Mouse (Mus musculus): ENCODE measurements around the gene Ptcd2.

The Ptcd2 gene

DNA sequence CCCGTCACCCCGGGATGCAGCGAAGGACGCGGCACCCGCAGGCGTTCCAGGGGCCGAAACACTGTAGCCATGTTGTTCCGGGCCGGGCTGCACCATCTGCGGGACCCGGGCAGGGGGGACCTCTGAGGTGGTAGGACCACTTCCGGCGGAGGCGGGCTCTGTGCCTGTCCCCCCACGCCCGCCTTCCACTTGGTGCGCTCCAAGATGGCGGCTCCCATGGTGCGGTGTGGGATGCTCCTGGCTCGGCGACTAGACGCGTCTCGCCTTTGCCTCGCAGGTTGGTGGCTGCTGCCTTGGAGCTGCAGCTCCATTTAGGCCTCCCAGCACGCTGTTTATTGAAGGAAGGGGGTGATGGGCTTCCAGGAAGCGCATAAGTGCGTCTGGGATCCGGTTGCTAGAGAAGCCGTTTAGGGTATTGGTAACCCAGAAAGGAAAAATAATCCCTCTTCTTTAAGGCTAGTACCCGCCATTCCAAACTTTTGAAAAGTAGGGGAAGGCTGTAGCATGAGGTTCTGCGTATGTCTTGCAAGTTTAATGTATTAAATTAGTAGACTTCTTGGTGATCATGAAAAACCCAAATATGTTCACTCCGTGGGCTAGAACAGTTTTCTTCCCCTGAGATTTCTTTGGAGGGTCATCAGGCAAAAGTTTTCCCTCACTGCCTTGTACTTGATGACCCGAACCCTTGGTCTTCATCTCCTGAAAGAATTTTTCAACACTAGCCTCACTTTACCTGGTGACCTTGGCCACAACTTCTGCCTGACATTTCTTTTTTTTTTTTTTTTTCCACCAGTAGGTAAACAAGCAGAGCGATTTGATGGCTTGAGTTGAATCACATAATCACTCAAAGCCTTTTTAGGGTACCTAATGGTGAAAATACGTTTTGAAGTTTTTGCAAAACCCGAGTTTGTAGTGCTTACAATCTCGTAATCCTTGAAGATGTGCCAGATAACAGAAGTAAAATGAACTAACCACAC is at the start of gene Ptcd2, which contains the start of gene Mrps27:
Gene Ptcd2 (minus strand): TSS at position 107 of the 977 bp plus-strand sequence.
Gene Mrps27 (plus strand): TSS at position 188 of the 977 bp plus-strand sequence.
- in situ Hi-C loops (cut with MboI, MseI): loop anchor here (25.0 kb wide), 1 partner anchor 483 kb away; no protein-coding TSS in a partner anchor

DNA sequence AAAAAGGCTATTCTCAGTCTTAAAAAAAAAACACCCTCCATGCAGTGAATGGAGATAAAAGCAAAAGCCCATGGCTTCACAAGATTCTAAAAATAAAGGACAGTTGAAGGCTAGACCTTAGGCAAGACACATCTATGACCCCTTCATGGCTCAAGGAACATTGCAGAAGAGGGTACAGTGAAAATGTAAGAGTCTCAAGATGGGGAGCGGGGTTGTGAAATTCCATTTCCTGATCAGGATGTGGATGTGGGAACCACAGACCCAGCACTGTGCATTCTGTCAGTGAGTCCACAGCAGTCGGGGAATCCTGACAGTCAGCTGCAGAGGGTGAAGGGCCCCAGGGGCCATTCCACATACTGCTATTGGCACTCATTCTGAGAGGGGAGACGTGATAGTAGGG is 48.6 kb upstream of the Ptcd2 start:
- in situ Hi-C loops (cut with MboI, MseI): no loop called here

DNA sequence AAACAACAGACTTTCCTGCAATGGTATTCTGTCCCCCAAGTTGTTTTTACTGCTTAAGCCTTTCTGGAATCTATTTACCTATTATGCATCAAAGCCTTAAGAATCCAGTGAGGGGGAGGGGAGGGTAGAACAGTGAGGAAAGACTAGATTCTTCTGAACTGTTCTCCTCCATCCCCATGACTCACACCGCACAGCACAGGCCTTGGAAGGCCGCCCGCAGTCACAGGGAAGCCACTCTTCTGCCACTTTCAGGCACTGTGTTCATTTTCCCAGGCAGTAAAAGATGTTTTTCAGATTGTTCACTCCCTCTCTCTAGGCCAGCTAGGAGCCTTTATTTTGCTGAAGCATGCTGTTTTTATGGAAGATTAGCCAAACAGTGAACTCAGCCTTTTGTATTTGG is 46.9 kb upstream of the Ptcd2 start:
- in situ Hi-C loops (cut with MboI, MseI): no loop called here

DNA sequence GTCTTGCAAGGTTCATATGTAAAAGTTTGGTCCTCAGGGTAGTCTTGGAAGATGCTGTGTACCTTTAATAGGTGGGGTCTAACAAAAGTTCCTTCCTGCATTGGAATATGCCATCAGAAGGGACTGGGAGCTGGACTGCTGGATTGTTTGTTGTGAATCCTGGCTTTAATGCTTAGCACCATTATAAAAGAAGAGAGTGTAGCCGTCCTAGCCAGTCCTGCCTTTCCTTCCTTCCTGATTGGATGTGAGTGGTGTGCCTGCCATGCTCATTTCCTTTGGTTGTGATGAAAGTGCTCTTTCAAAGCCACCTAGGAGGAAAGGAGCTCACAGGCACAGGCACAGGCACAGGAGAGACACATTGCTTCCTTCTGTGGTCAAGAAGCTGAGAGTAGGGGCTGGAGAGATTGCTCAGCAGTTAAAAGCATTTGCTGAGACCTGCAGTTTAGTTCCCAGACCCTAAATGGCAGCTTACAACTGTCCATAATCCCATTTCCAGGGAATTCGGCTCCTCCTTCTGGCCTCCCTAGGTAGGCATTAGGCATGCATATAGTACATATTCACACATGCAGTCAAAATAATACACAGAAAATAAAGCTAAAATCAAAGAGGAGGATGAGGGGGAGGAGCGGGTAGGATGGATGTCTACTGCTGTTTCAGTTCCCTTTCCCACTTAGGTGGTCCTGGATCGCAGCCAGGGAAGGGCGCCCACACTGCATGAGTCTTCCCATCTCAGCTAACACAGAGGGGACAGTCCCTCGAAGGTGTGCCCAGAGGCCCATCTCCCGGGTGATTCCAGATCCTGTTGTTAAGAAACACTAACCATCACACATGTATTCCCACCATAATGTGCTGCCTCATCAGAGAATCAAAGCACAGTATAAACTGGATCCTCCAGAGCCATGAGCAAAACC is 43.7 kb upstream of the Ptcd2 start:
- in situ Hi-C loops (cut with MboI, MseI): no loop called here

DNA sequence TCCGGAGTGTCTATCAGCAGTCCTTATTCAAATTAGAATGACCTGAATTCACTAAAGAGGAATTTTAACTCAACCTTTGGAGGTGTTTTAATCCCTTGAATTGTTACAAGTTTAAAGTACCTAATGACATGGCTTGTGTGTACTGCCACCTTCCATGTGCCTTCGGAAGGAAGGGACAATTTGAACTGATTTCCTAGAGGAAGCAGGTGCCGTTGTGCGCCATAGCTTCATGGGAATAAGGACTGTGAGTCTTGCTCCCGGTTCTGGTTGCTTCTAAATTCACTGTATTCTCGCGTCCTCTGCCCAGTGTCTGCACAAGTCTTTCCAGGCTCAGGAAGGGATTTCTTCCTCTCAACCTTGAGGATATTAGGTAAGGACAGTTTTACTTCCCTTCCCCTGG is 41.8 kb upstream of the Ptcd2 start:
- in situ Hi-C loops (cut with MboI, MseI): no loop called here

DNA sequence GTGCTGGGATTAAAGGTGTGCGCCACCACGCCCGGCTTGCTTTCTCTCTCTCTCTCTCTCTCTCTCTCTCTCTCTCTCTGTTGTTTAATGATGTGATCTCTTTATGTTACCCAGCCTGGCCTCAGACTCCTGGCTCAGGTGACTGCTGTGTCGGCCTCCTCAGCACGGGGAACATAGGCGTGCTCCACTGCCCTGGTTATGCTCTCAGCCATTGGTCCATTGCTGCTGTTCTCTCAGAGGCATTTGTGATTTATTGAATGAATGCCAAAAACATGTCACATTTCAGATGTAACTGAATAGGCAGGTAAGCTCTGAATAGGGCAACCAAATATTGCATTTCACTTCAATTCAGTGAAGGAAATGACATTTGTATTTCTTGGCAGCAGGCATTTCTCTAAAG is 41.4 kb upstream of the Ptcd2 start:
- in situ Hi-C loops (cut with MboI, MseI): no loop called here

DNA sequence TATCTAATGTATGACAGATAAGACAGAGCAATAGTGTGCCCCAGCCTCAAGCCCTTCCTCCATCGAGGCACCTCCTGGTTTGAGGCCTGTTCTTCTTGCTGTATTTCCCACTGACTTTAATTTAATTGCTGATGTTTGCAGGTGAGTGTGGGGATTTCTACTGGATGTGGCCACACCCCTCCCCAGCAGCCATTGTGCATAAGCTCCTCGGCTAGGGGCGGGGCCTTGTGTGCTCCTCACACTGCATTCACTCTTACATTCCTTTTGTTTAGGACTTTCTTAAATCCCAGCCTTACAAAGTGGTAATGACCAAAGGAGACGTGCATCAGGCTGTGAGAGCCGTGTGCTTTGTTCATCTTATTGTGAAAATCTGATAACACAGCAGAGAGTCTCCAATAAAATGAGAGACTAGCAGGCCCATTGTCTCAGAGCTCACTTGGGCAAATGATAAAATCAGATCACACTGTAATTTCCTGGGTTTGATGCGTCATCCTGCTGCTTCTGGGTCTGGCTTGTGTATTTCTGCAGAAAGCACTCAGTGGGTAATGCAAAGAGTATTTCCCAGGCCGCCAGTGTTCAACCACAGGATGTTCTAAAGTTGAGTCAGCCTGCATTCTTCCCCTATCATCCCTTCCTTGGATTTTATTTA is 40.2 kb upstream of the Ptcd2 start:
- in situ Hi-C loops (cut with MboI, MseI): no loop called here

DNA sequence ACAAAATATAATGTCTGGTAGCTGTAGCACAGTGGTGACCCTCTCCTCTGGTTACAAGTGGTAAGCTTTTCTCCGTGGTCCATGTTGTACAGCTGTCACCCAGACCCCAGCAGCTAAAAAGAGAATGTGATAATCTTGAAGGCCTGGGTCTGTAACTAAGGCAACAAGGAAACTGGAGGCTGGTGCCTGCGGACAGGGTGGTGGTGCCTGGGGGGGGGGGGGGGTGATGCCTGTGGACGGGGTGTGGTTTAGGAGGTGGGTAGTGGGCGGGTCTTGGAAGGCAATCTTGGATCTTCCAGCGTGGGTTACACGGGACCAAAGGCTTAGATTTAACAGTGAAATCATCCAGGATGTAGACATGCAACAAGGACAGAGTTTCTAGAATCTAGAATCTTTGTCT is 37.9 kb upstream of the Ptcd2 start:
- in situ Hi-C loops (cut with MboI, MseI): no loop called here

DNA sequence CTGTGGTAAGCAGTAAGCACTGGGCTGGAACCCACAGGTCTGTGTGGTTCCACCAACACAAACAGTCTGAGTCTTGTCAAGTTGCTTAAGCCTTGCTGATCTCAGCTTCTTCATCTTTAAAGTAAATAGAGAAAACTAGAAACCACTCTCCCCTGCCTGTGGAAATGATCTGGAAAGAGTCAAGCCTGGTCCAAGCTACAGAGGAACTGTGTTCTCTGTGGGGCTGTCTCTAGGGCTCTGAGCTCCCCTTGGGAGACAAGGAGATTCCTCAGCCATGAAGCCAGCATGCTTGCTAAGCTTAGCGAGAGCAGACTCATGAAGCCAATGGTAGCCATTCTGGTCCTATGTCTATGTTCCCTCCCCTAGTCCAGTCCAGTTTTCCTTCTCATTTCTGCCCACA is 33.7 kb upstream of the Ptcd2 start:
- in situ Hi-C loops (cut with MboI, MseI): no loop called here

DNA sequence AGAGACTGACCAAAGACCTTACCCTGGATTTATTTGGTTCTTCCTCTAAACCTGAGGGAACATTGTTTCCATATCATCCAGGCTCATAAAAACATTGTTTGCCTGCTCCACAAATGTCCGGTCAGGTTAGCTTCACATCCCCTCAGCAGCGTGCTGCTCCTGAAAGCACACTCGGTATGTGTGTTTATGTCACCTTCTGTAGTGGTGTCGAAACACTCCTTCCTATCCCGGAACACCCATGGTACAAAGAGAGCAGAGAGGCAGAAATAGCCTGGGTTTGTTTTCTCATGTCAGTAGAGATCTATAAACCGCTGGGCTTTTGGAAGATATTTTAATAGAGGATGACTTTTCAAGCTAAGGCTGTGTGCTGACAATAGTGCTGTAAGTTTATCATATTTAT is 32.5 kb upstream of the Ptcd2 start:
- in situ Hi-C loops (cut with MboI, MseI): no loop called here

DNA sequence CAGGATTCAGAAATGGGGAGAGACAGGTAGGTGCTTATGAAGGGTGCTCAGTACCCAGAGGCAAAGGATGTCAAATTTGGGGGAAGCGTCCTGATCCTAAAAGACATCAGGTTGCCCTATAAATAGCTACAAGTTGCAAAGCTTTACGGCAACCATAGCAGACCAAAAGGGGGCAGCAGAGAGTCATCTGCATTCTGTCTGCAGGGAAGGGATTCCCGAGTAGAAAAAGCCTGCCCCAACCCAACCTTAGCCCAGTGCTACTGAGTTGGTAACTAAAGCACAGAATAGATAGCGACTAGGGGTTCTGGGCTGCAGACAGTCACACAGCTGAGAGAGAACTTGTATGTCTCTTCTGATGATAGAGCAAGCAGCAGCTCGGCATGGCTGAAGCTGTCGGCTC is 31.0 kb upstream of the Ptcd2 start:
- in situ Hi-C loops (cut with MboI, MseI): no loop called here

DNA sequence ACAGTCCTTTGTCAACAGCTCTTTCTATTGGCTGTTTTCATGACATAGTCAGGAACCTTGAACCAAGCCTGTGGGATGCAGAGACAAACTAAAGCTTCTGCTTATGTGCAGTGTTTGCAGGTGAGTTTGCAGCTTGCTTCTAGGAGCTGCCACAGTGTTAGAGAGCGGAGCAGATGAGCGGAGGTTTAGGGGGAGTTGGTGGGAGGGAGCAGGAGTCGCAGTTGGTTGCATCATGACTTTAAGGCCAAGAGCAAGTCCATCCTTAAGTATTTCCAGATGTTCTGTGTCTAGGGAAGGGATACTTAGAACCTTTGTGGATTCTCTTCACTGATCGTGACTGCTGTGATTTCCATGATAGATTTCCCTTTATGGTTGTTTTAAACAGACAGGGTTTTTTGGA is 29.7 kb upstream of the Ptcd2 start:
- in situ Hi-C loops (cut with MboI, MseI): no loop called here

DNA sequence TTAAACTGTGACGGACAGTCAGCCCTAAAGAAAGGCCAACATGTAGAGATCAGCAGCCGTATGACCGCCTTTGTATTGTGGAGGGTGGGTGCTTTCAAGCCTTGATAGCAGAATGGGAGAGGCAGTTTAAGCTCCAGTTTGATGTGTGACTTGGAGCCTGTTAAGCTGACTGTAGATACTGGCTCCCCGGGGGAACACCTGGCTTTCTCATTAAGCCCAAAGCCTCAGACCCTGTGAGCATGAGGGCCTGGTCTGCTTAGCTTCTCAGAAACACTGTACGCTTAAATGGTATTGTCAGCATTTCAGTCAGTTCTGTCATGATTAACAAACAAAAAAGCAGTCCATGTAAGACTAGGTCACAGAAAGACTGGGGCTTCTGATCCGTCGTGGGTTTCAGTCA is 29.2 kb upstream of the Ptcd2 start:
- in situ Hi-C loops (cut with MboI, MseI): no loop called here

DNA sequence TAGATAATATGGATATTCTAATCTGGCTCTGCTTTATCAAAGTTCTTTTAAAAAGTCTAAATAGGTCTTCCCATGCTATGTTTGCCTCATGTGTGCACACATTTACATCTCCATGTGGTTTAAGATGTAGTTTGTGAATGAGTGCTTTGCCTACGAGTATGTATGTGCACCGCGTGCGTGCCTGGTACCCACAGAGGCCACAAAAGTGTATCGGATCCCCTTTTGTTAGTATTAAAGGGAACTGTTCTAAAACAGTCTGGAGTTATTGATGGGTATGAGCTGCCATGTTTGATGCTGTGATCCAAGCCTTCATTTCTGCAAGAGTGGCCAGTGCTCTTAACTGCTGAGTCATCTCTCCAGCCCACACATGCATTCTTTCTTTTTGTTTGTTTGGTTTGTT is 26.8 kb upstream of the Ptcd2 start:
- in situ Hi-C loops (cut with MboI, MseI): no loop called here

DNA sequence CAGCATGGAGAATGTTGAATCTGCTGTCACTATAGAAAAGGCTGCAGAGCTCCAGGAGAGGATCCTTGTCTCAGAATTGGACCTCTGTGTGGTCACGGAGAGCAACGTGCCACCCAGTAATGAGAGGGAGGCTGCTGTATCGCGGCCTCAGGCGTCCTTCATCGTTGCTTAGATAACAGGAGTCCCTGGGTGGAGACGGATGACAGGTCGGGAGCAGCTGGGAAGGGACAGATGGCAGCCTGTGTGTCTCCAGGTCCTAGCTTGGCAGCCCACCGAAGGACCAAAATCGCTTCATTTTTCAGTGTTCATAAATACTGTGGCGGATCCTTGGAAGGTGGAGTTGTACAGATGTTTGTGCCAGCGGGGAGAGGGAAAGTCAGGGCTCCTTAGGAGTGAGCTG is 24.6 kb upstream of the Ptcd2 start:
- in situ Hi-C loops (cut with MboI, MseI): loop anchor here (10.0 kb wide), 1 partner anchor 476 kb away; no protein-coding TSS in a partner anchor

DNA sequence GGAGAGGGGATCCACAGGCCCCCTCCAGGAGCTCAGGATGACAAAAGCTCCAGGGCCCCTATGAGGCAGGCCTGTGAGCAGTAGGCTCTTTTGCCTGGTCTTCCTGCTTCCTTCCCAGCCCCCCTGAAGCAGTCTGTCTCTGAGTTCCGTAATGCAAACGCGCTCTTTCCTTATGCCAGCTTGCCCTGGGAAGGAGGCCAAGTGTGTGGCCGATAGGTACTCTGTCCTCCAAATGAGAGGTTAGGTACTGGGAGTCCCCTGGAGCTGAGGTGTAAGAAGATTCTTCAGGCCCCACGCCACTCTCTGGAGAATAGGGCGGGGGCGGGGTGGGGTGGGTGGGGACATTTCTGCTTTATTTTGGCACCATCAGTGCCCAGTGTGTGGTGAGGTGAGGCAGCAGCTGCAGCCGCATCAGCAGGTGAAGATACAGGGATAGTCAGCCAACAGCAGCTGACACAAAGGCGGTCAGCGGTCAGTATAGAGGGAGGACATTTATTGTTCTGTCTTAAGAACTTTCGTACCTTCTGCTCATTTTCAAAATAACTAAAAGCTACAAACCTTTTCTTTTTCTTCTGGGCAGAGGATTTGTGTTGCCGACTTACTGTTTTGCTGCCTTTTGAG is 23.2 kb upstream of the Ptcd2 start:
- in situ Hi-C loops (cut with MboI, MseI): loop anchor here (10.0 kb wide), 1 partner anchor 477 kb away; no protein-coding TSS in a partner anchor

DNA sequence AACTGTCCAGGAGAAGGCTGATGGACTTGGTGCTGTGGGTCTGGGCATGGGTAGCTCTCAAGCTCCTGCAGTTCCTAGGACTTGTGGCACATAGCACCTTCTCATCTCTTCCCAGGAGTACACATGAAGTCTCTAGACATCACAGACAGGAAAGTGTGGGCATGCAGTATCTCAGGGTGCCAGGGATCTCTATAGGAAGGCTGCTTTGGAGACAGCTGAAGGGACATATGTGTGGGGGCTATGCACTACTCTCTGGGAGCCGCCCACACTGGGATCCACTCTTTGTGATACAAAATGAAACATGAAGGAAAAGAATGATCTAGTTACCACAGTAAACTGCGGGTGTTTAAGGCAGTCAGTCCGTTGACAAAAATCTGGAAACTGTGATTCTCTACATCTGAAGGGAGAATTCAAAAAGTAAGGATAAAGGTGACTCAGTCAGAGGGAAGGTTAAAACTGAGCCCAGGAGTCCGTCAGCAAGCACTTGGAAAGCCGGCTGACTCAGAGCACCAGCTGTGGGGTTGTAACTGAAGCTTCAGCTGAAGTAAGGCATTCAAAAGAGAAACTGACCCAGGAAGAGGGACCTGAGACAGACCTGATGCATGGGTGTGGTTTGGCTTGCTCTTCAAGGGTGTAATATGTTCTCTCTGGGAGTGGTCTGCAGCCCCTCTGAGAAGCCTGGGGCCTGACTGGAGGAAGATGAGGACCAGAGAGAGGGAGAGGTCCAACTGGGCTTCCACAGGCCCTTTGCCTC is 22.1 kb upstream of the Ptcd2 start:
- in situ Hi-C loops (cut with MboI, MseI): loop anchor here (10.0 kb wide), 1 partner anchor 478 kb away; no protein-coding TSS in a partner anchor

DNA sequence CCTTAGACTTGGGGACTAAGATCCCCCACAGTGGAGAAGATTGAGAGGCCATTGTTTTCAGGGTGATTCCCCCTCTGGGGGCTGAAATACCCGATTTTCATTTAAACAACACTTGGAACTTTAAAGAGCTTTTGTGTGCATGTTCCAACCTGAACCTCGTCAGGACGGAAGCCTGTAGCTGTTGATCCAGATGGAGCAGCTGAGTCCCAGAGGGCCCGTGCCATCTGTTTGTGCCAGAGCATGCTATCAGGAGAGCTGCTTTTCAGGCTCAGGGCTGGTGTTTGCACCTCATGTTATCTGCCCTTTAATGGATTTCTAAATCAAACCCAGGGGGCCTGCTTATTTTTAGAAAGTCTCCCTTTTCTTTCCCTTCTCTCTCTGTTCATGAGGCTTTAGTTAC is 19.4 kb upstream of the Ptcd2 start:
- in situ Hi-C loops (cut with MboI, MseI): loop anchor here (10.0 kb wide), 1 partner anchor 481 kb away; no protein-coding TSS in a partner anchor

DNA sequence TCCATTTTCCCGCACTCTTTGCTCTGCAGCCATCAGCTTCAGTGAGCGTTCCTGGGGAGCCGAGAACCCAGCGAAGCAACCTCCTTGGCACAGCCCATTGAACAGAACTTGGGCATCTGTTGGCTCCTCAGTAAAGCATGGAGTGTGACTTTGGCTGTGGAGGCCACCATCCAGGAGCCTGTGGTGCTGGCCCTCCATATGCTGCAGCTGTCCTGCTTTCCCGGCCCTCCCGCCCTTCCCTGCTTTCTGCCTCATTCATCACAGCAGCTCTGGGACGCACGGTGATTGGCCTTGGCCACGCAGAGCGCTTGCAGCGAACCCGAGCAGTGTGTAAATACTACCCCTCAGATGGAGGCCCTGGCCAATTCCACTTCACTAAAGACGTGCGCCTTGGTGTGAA is 14.4 kb upstream of the Ptcd2 start:
- in situ Hi-C loops (cut with MboI, MseI): no loop called here

Data from T-helper 2 cell (primary cell).